12 mouse cellular contexts compared by ENCODE assay signal in the genomic region with DNA sequence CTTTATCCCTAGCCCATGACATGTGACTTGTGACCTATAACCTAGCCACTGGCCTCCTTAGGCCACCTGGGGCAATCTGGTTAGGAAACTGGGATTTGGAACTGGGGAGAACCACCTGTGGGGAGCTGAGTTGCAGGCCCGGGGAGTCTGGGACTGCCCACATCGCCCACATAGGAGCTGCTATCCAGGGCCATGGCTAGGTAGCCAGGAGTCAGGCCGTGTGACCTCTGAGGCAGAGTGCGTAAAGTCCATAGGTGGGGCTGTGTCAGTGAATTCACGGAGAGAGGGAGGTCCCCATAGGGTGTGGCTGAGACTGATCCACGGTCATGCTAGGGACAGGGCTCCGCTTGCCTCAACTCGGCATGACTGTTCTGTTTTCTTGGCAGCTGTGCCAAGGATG.
A peak's percentile ranks its signal among the peaks of the same experiment; 100 is the strongest.
DNase-seq lines count a peak whose midpoint lies in the region; ATAC-seq and TF ChIP-seq lines count a peak whose summit lies in the region.
"Had no signal": no experiment of that assay in that cellular context is flagged by ENCODE, and none has a peak within 500 bp of the region (broad histone marks: within the 10 kb centered on the region; RNA-seq: fewer than 3 reads in every experiment).

No protein-coding gene starts in this region.

- no peak overlapping the region for H3K4me3 ChIP-seq in liver, embryonic 13.5 days (replicated peaks)
- no peak overlapping the region for H3K4me3 ChIP-seq in liver, embryonic 12.5 days
- no peak overlapping the region for H3K4me3 ChIP-seq in embryonic facial prominence, embryonic 10.5 days
- no peak overlapping the region for H3K4me3 ChIP-seq in olfactory bulb, adult 2 months (ENCODE audit: insufficient read depth, low read depth, low read length)
- H3K4me3 ChIP-seq: erythroblast, embryonic 14.5 days had no signal

- H3K4me2 ChIP-seq in liver, embryonic 13.5 days = no peak overlapping the region
- no peak overlapping the region for H3K4me2 ChIP-seq in liver, embryonic 12.5 days

- no peak overlapping the region for H3K27ac ChIP-seq in liver, embryonic 13.5 days
- no peak overlapping the region for H3K27ac ChIP-seq in liver, embryonic 12.5 days
- H3K27ac ChIP-seq in embryonic facial prominence, embryonic 10.5 days (replicated peaks) = peak overlapping the region; percentile 37; the same call in 1 of the 2 replicates
- peak overlapping the region; percentile 33; the same call in 1 of the 2 replicates for H3K27ac ChIP-seq in olfactory bulb, adult 2 months (ENCODE audit: insufficient read depth, low read depth, low read length)

- TF ChIP-seq CTCF in olfactory bulb, adult 2 months (IDR thresholded peaks at IDR 0.05; ENCODE audit: insufficient read depth, low read depth, low read length) = no peak

- DNase-seq in heart, adult 11 months = peak; percentile 93
- DNase-seq in heart, adult 18-20 months = no peak
- DNase-seq in liver, embryonic 13.5 days = no peak
- DNase-seq in embryonic facial prominence, embryonic 10.5 days (ENCODE audit: low spot score) = no peak
- DNase-seq in right cerebral cortex, adult 2 months (ENCODE audit: low spot score in 2 of 2) = no peak
- DNase-seq: liver; thymus, adult 2 months had no signal

- no peaks in the 10 kb centered on the region for H3K27me3 ChIP-seq in liver, embryonic 13.5 days
- no peaks in the 10 kb centered on the region for H3K27me3 ChIP-seq in liver, embryonic 12.5 days (replicated peaks)
- H3K27me3 ChIP-seq in embryonic facial prominence, embryonic 10.5 days (replicated peaks; ENCODE audit: low read depth, poor library complexity, severe bottlenecking) = no peaks in the 10 kb centered on the region

- H3K4me1 ChIP-seq in liver, embryonic 13.5 days (replicated peaks) = peaks cover 26% of the 10 kb centered on the region
- peaks cover 30% of the 10 kb centered on the region for H3K4me1 ChIP-seq in liver, embryonic 12.5 days
- peaks cover 68% of the 10 kb centered on the region for H3K4me1 ChIP-seq in embryonic facial prominence, embryonic 10.5 days
- H3K4me1 ChIP-seq in olfactory bulb, adult 2 months (ENCODE audit: control insufficient read depth, insufficient read depth, low read length) = peaks cover 28% of the 10 kb centered on the region

- no peak for TF ChIP-seq POLR2A in olfactory bulb, adult 2 months (IDR thresholded peaks at IDR 0.05; ENCODE audit: insufficient read depth, low read depth, low read length)

- 54% methylated on average over 8 of the region's 8 CpGs for WGBS in liver, embryonic 13.5 days (ENCODE audit: insufficient replicate concordance)
- WGBS in liver, embryonic 12.5 days (ENCODE audit: insufficient replicate concordance) = 70% methylated on average over 8 of the region's 8 CpGs
- 73% methylated on average over 8 of the region's 8 CpGs for WGBS in embryonic facial prominence, embryonic 10.5 days
- 73% methylated on average over 8 of the region's 8 CpGs for WGBS in olfactory bulb, adult 2 months

- H3K36me3 ChIP-seq in liver, embryonic 13.5 days = no peaks in the 10 kb centered on the region
- no peaks in the 10 kb centered on the region for H3K36me3 ChIP-seq in liver, embryonic 12.5 days
- H3K36me3 ChIP-seq in embryonic facial prominence, embryonic 10.5 days (replicated peaks) = no peaks in the 10 kb centered on the region

- H3K9me3 ChIP-seq in liver, embryonic 13.5 days (replicated peaks) = no peaks in the 10 kb centered on the region
- no peaks in the 10 kb centered on the region for H3K9me3 ChIP-seq in liver, embryonic 12.5 days (replicated peaks)
- no peaks in the 10 kb centered on the region for H3K9me3 ChIP-seq in embryonic facial prominence, embryonic 10.5 days

- ATAC-seq in liver, embryonic 13.5 days (ENCODE audit: low read depth) = 0 out of 2 replicates have a peak, but pooled peaks have one; percentile 15
- no peak for ATAC-seq in liver, embryonic 12.5 days
- ATAC-seq in erythroid progenitor cell, adult 5-6 weeks (replicated peaks; ENCODE audit: low FRiP score, poor library complexity, severe bottlenecking) = no peak
- ATAC-seq: inflammation-experienced regulatory T-cells, adult 6 months had no signal

- H3K9ac ChIP-seq in liver, embryonic 13.5 days = no peak overlapping the region
- no peak overlapping the region for H3K9ac ChIP-seq in liver, embryonic 12.5 days

Comparison
In these comparisons a context has a peak if more than half of its experiments do, and no peak if none do; other contexts are left out.
1. H3K27ac ChIP-seq: peak in embryonic facial prominence, embryonic 10.5 days (single experiment) and olfactory bulb, adult 2 months (single experiment); none in liver, embryonic 13.5 days (single experiment) and liver, embryonic 12.5 days (single experiment).